Mouse (Mus musculus) granulocyte monocyte progenitor cell, adult 5-6 weeks (primary cell): ENCODE data around the gene Creld1. TPM values are rescaled to one million over a fixed set of nuclear protein-coding genes. Genes with fewer than 3 reads are reported as not detected.
A peak's percentile ranks its signal among the peaks of the same experiment; 100 is the strongest.

ENCODE experiments used
- ATAC-seq: replicated peaks from 2 replicates; pipeline ENCODE4 v1.8.0; 2016; ENCODE audit warnings: mild to moderate bottlenecking, moderate TSS enrichment, inconsistent platforms; ENCODE audit not compliant: poor library complexity, severe bottlenecking
- total RNA-seq, 2 experiments: library from RNA; stranded (forward) in 1 of 2; stranded (reverse) in 1 of 2; fragments of 200-712, 200-1000 nt in 1 of 2; fragments of >200 nt in 1 of 2; fragmentation: Nextera tagmentation in 1 of 2; gene quantifications; 2 replicates each; pipeline ENCODE4 v1.2.3; 2014 to 2017

Gene Creld1
- total RNA-seq, 2 experiments from 2014 or later: 6.7 to 15.3 TPM

- no peak for ATAC-seq
Measured at GRCm38 (mm10) chr6:113505689-113506088, 22.6 kb downstream of the Creld1 start.

- no peak for ATAC-seq
Measured at GRCm38 (mm10) chr6:113507130-113507529, 24.0 kb downstream of the Creld1 start.

- ATAC-seq: no peak
Measured at GRCm38 (mm10) chr6:113508272-113508946, 25.3 kb downstream of the Creld1 start.

GRCm38 (mm10) chr6:113508947-113509280 is 25.8 kb downstream of the Creld1 start:
- ATAC-seq: no peak

- ATAC-seq: no peak
Measured at GRCm38 (mm10) chr6:113513944-113514343, 30.8 kb downstream of the Creld1 start.

GRCm38 (mm10) chr6:113514600-113514999 is 31.5 kb downstream of the Creld1 start:
- ATAC-seq: no peak

GRCm38 (mm10) chr6:113517434-113518080 is 34.5 kb downstream of the Creld1 start:
- ATAC-seq: peak; percentile 85

- no peak for ATAC-seq
Measured at GRCm38 (mm10) chr6:113522310-113522709, 39.2 kb downstream of the Creld1 start.

- no peak for ATAC-seq
Measured at GRCm38 (mm10) chr6:113523420-113523819, 40.3 kb downstream of the Creld1 start.

- ATAC-seq: peak; percentile 96
Measured at GRCm38 (mm10) chr6:113530932-113531839, 48.1 kb downstream of the Creld1 start, which contains the start of the genes Emc3 and Fancd2. Emc3 (minus strand) TSS chr6:113531652. Fancd2 (plus strand) TSS chr6:113531682.

- ATAC-seq: no peak
Measured at GRCm38 (mm10) chr6:113531840-113532404, 48.8 kb downstream of the Creld1 start.

GRCm38 (mm10) chr6:113534886-113535285 is 51.8 kb downstream of the Creld1 start:
- no peak for ATAC-seq

GRCm38 (mm10) chr6:113541610-113542009 is 58.5 kb downstream of the Creld1 start:
- no peak for ATAC-seq

Other genes with a start within 250 kb of the Creld1 start
- gene Mtmr14, start 245.5 kb upstream of the Creld1 start, total RNA-seq (2014; fragmentation: Nextera tagmentation): 32.4 and 37.6 TPM in 2 replicates
- 31.0 and 40.9 TPM in 2 replicates for gene Mtmr14, start 245.5 kb upstream of the Creld1 start, total RNA-seq (2017)
- 0.19 TPM in 1 of 2 replicates, not detected in the other for gene Cpne9, start 201.0 kb upstream of the Creld1 start, total RNA-seq (2014; fragmentation: Nextera tagmentation)
- 0.39 TPM in 1 of 2 replicates, not detected in the other for gene Cpne9, start 201.0 kb upstream of the Creld1 start, total RNA-seq (2017)
- gene Brpf1, start 176.2 kb upstream of the Creld1 start, total RNA-seq (2014; fragmentation: Nextera tagmentation): 48.4 and 53.2 TPM in 2 replicates
- 40.0 and 43.8 TPM in 2 replicates for gene Brpf1, start 176.2 kb upstream of the Creld1 start, total RNA-seq (2017)
- gene Ogg1, start 156.3 kb upstream of the Creld1 start, total RNA-seq (2014; fragmentation: Nextera tagmentation): 13.8 and 17.8 TPM in 2 replicates
- gene Ogg1, start 156.3 kb upstream of the Creld1 start, total RNA-seq (2017): 6.4 and 7.9 TPM in 2 replicates
- gene Camk1, start 139.3 kb upstream of the Creld1 start, total RNA-seq (2014; fragmentation: Nextera tagmentation): 18.7 and 23.0 TPM in 2 replicates
- 17.2 and 18.3 TPM in 2 replicates for gene Camk1, start 139.3 kb upstream of the Creld1 start, total RNA-seq (2017)
- 18.9 and 21.0 TPM in 2 replicates for gene Tada3, start 105.4 kb upstream of the Creld1 start, total RNA-seq (2014; fragmentation: Nextera tagmentation)
- 9.7 and 13.8 TPM in 2 replicates for gene Tada3, start 105.4 kb upstream of the Creld1 start, total RNA-seq (2017)
- 223 and 277 TPM in 2 replicates for gene Arpc4, start 105.2 kb upstream of the Creld1 start, total RNA-seq (2014; fragmentation: Nextera tagmentation)
- gene Arpc4, start 105.2 kb upstream of the Creld1 start, total RNA-seq (2017): 211 and 270 TPM in 2 replicates
- gene Ttll3, start 94.0 kb upstream of the Creld1 start, total RNA-seq (2014; fragmentation: Nextera tagmentation): 1.5 and 3.1 TPM in 2 replicates
- 0.26 and 1.8 TPM in 2 replicates for gene Ttll3, start 94.0 kb upstream of the Creld1 start, total RNA-seq (2017)
- 10.8 and 15.3 TPM in 2 replicates for gene Rpusd3, start 64.0 kb upstream of the Creld1 start, total RNA-seq (2014; fragmentation: Nextera tagmentation)
- 11.2 and 18.9 TPM in 2 replicates for gene Rpusd3, start 64.0 kb upstream of the Creld1 start, total RNA-seq (2017)
- gene Cidec, start 47.5 kb upstream of the Creld1 start, total RNA-seq (2014; fragmentation: Nextera tagmentation): not detected in 2 replicates
- gene Cidec, start 47.5 kb upstream of the Creld1 start, total RNA-seq (2017): not detected in 2 replicates
- 53.5 and 73.6 TPM in 2 replicates for gene Jagn1, start 40.7 kb upstream of the Creld1 start, total RNA-seq (2014; fragmentation: Nextera tagmentation)
- gene Jagn1, start 40.7 kb upstream of the Creld1 start, total RNA-seq (2017): 23.2 and 28.3 TPM in 2 replicates
- not detected in 2 replicates for gene Il17re, start 24.8 kb upstream of the Creld1 start, total RNA-seq (2014; fragmentation: Nextera tagmentation)
- 0.31 and 0.43 TPM in 2 replicates for gene Il17re, start 24.8 kb upstream of the Creld1 start, total RNA-seq (2017)
- not detected in 2 replicates for gene Il17rc, start 11.9 kb upstream of the Creld1 start, total RNA-seq (2014; fragmentation: Nextera tagmentation)
- gene Il17rc, start 11.9 kb upstream of the Creld1 start, total RNA-seq (2017): not detected in 2 replicates
- gene Prrt3, start 18.6 kb downstream of the Creld1 start, total RNA-seq (2014; fragmentation: Nextera tagmentation): not detected in 2 replicates
- not detected in 2 replicates for gene Prrt3, start 18.6 kb downstream of the Creld1 start, total RNA-seq (2017)
- gene Emc3, start 48.4 kb downstream of the Creld1 start, total RNA-seq (2014; fragmentation: Nextera tagmentation): 47.4 and 48.0 TPM in 2 replicates
- 38.7 and 41.8 TPM in 2 replicates for gene Emc3, start 48.4 kb downstream of the Creld1 start, total RNA-seq (2017)
- gene Fancd2, start 48.4 kb downstream of the Creld1 start, total RNA-seq (2014; fragmentation: Nextera tagmentation): 23.8 and 27.4 TPM in 2 replicates
- 28.2 and 33.2 TPM in 2 replicates for gene Fancd2, start 48.4 kb downstream of the Creld1 start, total RNA-seq (2017)
- gene Fancd2os, start 117.4 kb downstream of the Creld1 start, total RNA-seq (2014; fragmentation: Nextera tagmentation): not detected in 2 replicates
- gene Fancd2os, start 117.4 kb downstream of the Creld1 start, total RNA-seq (2017): not detected in 2 replicates
- gene Brk1, start 121.5 kb downstream of the Creld1 start, total RNA-seq (2014; fragmentation: Nextera tagmentation): 223 and 247 TPM in 2 replicates
- gene Brk1, start 121.5 kb downstream of the Creld1 start, total RNA-seq (2017): 96.6 and 108 TPM in 2 replicates
- gene Vhl, start 140.7 kb downstream of the Creld1 start, total RNA-seq (2014; fragmentation: Nextera tagmentation): 15.7 and 24.6 TPM in 2 replicates
- gene Vhl, start 140.7 kb downstream of the Creld1 start, total RNA-seq (2017): 11.0 and 11.3 TPM in 2 replicates
- gene Irak2, start 155.2 kb downstream of the Creld1 start, total RNA-seq (2014; fragmentation: Nextera tagmentation): 6.7 and 9.5 TPM in 2 replicates
- gene Irak2, start 155.2 kb downstream of the Creld1 start, total RNA-seq (2017): 6.4 and 17.5 TPM in 2 replicates
- 32.5 and 43.1 TPM in 2 replicates for gene Tatdn2, start 213.8 kb downstream of the Creld1 start, total RNA-seq (2014; fragmentation: Nextera tagmentation)
- 111 and 115 TPM in 2 replicates for gene Tatdn2, start 213.8 kb downstream of the Creld1 start, total RNA-seq (2017)
- not detected in 2 replicates for gene Ghrl, start 236.6 kb downstream of the Creld1 start, total RNA-seq (2014; fragmentation: Nextera tagmentation)
- 3.2 TPM in 1 of 2 replicates, not detected in the other for gene Ghrl, start 236.6 kb downstream of the Creld1 start, total RNA-seq (2017)